Mouse (Mus musculus) B cell, adult 2 months (primary cell): ENCODE measurements around the gene Chrdl2.
"Not testable (repeated sequence)": the region's sequence is repeated elsewhere in the genome, so short reads cannot be mapped to it uniquely, and the experiment has no call there.

Experiments used
- DNase-seq, 2 experiments: peaks; one replicate each; pipeline ENCODE4 v3.0.0; 2022

Chrdl2 gene

GRCm38 (mm10) chr7:100005790-100006189, at the start of gene Chrdl2:
Chrdl2 (plus strand) TSS chr7:100006172.
- no peak for DNase-seq

- no peak for DNase-seq
These were observed 48.6 kb upstream of the Chrdl2 start for GRCm38 (mm10) chr7:99957226-99957965.

- DNase-seq, result not testable (repeated sequence)
These were observed 45.4 kb upstream of the Chrdl2 start for GRCm38 (mm10) chr7:99960571-99960970.

- no peak for DNase-seq
These were observed 44.5 kb upstream of the Chrdl2 start for GRCm38 (mm10) chr7:99961518-99961917.

- DNase-seq, result peak in 1 of 2 experiments; percentile 27
These were observed 43.3 kb upstream of the Chrdl2 start for GRCm38 (mm10) chr7:99962536-99963236.

GRCm38 (mm10) chr7:99963237-99963860, 42.6 kb upstream of the Chrdl2 start:
- no peak for DNase-seq

GRCm38 (mm10) chr7:99965020-99965841, 40.7 kb upstream of the Chrdl2 start:
- no peak for DNase-seq

- peak in 1 of 2 experiments; percentile 23 for DNase-seq
These were observed 39.8 kb upstream of the Chrdl2 start for GRCm38 (mm10) chr7:99966011-99966721.

- no peak for DNase-seq
These were observed 36.8 kb upstream of the Chrdl2 start for GRCm38 (mm10) chr7:99969151-99969550.

GRCm38 (mm10) chr7:99971926-99972325, 34.0 kb upstream of the Chrdl2 start:
- DNase-seq, result no peak

- DNase-seq, result not testable (repeated sequence)
These were observed 33.1 kb upstream of the Chrdl2 start for GRCm38 (mm10) chr7:99972912-99973311.

- DNase-seq, result no peak
These were observed 31.6 kb upstream of the Chrdl2 start for GRCm38 (mm10) chr7:99974208-99974970.

- DNase-seq, result no peak
These were observed 30.0 kb upstream of the Chrdl2 start for GRCm38 (mm10) chr7:99975819-99976575.

- DNase-seq, result no peak
These were observed 27.9 kb upstream of the Chrdl2 start for GRCm38 (mm10) chr7:99978041-99978440.

- DNase-seq, result no peak
These were observed 26.9 kb upstream of the Chrdl2 start for GRCm38 (mm10) chr7:99979081-99979480.

- peak in 1 of 2 experiments; percentile 41 for DNase-seq
These were observed 26.3 kb upstream of the Chrdl2 start for GRCm38 (mm10) chr7:99979546-99980131.

GRCm38 (mm10) chr7:99980132-99980591, 25.8 kb upstream of the Chrdl2 start, which contains the start of gene Rnf169:
Rnf169 (minus strand) TSS chr7:99980448.
- peak; percentile 90 to 91 for DNase-seq

GRCm38 (mm10) chr7:99981311-99981710, 24.7 kb upstream of the Chrdl2 start:
- DNase-seq, result peak in 1 of 2 experiments; percentile 28

- DNase-seq, result no peak
These were observed 23.4 kb upstream of the Chrdl2 start for GRCm38 (mm10) chr7:99982256-99983242.
